Mouse (Mus musculus) intestine, embryonic 15.5 days (tissue): ENCODE results near the gene Dek. TPM values are rescaled to one million over a fixed set of nuclear protein-coding genes. Genes with fewer than 3 reads are reported as not detected.

Experiments
- ATAC-seq: fragments of 200-750 bp; cut with Nextera tagmentation; 2 replicates; pipeline ENCODE4 v1.8.0; 2017; ENCODE audit warnings: moderate TSS enrichment, moderate library complexity
- H3K27ac ChIP-seq: fragments of 300-500 bp; sonication (generic); 2 replicates; pipeline ENCODE4 v1.5.1; 2015; ENCODE audit warnings: mild to moderate bottlenecking, inconsistent platforms
- H3K27me3 ChIP-seq: fragments of 300-500 bp; sonication (generic); replicated peaks from 2 replicates; pipeline ENCODE4 v1.6.1; 2015; ENCODE audit warnings: inconsistent platforms
- H3K36me3 ChIP-seq: fragments of 300-500 bp; sonication (generic); 2 replicates; pipeline ENCODE4 v1.6.1; 2015; ENCODE audit warnings: inconsistent platforms
- H3K4me1 ChIP-seq: fragments of 300-500 bp; sonication (generic); replicated peaks from 2 replicates; pipeline ENCODE4 v1.6.1; 2015; ENCODE audit warnings: inconsistent platforms
- H3K4me2 ChIP-seq: fragments of 300-500 bp; sonication (generic); replicated peaks from 2 replicates; pipeline ENCODE4 v1.6.1; 2015; ENCODE audit warnings: mild to moderate bottlenecking, inconsistent platforms
- H3K4me3 ChIP-seq: fragments of 300-500 bp; sonication (generic); replicated peaks from 2 replicates; pipeline ENCODE4 v1.5.1; 2015; ENCODE audit warnings: inconsistent platforms
- H3K9ac ChIP-seq: fragments of 300-500 bp; sonication (generic); 2 replicates; pipeline ENCODE4 v1.6.1; 2015; ENCODE audit warnings: inconsistent platforms
- H3K9me3 ChIP-seq: fragments of 300-500 bp; sonication (generic); 2 replicates; pipeline ENCODE4 v1.6.1; 2016; ENCODE audit warnings: inconsistent platforms
- WGBS: fragments of 180-500 bp; shearing (Covaris S2); methylation state at CpG from one replicate; pipeline ENCODE4 v1.1.7; 2015; 5-methylcytosine and 5-hydroxymethylcytosine counted together
- polyA plus RNA-seq: library from polyadenylated mRNA; unstranded; fragments of >200 nt; fragmentation: Nextera tagmentation; extraction: Ambion mirVana; gene quantifications from 2 replicates; pipeline ENCODE4 v1.2.1, GENCODE M21; 2015

Dek gene
- polyA plus RNA-seq, result 210 and 251 TPM in 2 replicates

DNA sequence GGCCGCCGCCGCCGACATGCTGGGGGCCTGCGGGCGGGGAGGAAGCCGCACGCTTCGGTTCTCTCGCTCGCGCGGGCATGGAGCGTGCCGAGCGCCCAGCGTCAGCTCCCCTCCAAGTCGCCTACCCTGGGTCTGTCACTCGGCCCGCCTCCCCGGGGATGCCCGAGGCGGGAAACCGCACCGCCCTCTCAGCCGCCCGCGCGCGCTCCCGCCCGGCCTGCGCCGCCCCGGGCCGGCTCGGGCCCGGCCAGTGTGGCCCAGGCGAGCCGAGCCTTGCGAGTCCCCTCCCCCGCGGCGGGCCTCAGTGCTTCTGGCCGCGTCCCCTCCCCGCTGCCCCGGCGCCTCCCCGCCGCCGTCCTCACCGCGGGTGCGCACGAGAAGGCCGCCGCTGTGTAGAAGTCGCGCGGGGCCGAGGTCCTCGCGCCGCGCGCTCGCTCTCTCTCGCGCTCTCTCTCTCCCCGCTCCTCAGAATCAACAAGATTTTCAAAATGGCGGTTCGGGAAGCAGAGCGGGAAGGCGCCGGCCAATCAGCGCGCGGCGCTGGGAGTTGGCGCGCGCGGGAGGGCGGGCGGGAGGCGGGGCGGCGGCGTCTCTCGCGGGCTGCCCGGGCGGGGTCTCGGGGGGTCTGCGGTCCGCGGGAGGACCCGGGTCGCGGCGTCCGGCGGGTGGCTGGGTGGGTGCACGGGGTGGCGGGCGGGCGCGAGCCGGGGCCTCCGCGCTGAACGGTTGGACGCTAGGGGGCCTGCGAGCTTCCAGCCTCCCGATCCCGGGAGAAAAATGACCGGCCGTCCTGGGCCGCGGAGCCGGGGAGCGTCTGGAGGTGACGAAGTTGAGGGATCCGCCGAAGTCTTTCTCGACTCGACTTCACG lies at the start of gene Dek:
Gene Dek (minus strand): TSS at position 491 of the 869 bp plus-strand sequence.
- under 1% methylated on average over 113 of the region's 129 CpGs for WGBS
- Histone ChIP-seq H3K4me3 (peak within 1 kb of the TSS; percentile 96), H3K9ac (peak within 1 kb of the TSS; percentile 96), H3K27me3 (no peaks in the 10 kb centered on the region), H3K4me2 (peak within 1 kb of the TSS; percentile 64), H3K4me1 (peaks cover 18% of the 10 kb centered on the region), H3K9me3 (no peaks in the 10 kb centered on the region), H3K27ac (peak within 1 kb of the TSS; percentile 100), H3K36me3 (no peaks in the 10 kb centered on the region)
- peak; percentile 94 for ATAC-seq

DNA sequence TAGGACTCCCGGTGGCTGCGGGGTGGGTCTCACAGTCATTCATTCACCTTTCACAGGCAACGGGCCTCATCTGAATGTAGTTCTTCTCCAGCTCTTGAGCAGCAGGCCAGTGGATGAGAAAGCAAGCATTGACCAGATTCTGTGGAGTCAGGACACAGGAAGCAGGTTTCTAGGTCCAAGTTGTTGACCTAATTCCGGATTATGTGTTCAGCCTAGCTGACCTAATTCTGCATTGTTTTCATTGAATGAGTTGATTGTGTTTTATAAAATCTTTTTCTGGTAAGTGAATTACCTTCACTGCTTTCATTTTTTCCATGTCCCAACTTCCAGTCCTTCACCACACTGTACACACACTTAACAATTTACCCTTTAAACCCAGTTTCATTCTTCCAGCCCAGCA lies 48.9 kb upstream of the Dek start:
- whole genome bisulfite sequencing, result 70% methylated on average over 4 of the region's 4 CpGs
- no peak overlapping the region for H3K4me2 ChIP-seq
- no peak overlapping the region for H3K4me3 ChIP-seq
- no peaks in the 10 kb centered on the region for H3K9me3 ChIP-seq
- no peak for ATAC-seq
- H3K36me3 ChIP-seq, result no peaks in the 10 kb centered on the region
- no peaks in the 10 kb centered on the region for H3K27me3 ChIP-seq
- no peaks in the 10 kb centered on the region for H3K4me1 ChIP-seq
- no peak overlapping the region for H3K27ac ChIP-seq
- no peak overlapping the region for H3K9ac ChIP-seq

GRCm38 (mm10) chr13:47153206-47153605 lies 47.2 kb upstream of the Dek start:
- Histone ChIP-seq H3K9ac (no peak overlapping the region), H3K36me3 (no peaks in the 10 kb centered on the region), H3K27ac (no peak overlapping the region), H3K4me2 (no peak overlapping the region), H3K9me3 (no peaks in the 10 kb centered on the region), H3K4me3 (no peak overlapping the region), H3K4me1 (no peaks in the 10 kb centered on the region), H3K27me3 (no peaks in the 10 kb centered on the region)
- WGBS, result 63% methylated on average over 5 of the region's 5 CpGs
- ATAC-seq, result no peak

DNA sequence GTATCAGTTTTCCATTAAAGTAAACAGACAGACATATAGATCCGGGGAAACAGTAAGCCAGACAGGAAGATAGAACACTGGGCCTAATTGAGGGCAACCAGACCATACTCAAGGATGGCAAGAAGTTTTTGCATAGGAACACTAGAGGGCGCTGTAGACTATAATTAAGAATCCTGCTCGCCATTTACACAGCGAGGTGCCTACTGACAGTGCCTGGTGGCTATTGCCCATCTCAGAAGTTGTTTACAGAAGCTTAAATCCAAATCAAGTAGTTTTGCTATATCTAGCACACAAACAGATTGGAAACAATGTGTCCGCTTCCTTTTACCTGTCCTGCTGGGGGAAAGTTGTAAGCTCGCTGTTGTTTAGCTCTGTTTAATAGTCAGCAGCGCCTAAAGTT lies 46.4 kb upstream of the Dek start:
- no peaks in the 10 kb centered on the region for H3K9me3 ChIP-seq
- ATAC-seq, result peak; percentile 82
- no peak overlapping the region for H3K9ac ChIP-seq
- H3K4me1 ChIP-seq, result no peaks in the 10 kb centered on the region
- H3K27ac ChIP-seq, result no peak overlapping the region
- H3K4me2 ChIP-seq, result no peak overlapping the region
- no peaks in the 10 kb centered on the region for H3K27me3 ChIP-seq
- WGBS, result 34% methylated on average over 7 of the region's 7 CpGs
- no peak overlapping the region for H3K4me3 ChIP-seq
- no peaks in the 10 kb centered on the region for H3K36me3 ChIP-seq

DNA sequence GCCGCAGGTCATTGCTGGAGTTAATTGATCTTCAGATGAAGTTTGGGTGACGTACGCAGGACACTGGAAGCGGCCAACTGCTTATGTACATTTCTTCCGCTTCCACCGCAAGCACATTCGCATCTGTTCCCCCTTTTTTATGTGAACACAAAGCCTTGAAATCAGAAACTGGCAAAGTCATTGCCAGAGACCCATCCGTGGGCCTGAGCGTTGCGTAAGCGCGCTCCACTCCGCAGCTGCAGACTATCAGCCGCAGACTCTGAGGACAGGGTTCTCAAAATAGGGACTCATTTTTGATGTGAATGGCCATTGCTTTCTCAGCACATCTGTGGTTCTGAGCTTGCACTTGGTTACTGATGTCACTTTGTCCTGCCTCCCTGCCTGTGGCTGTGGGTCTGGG lies 45.1 kb upstream of the Dek start:
- H3K27me3 ChIP-seq, result no peaks in the 10 kb centered on the region
- no peaks in the 10 kb centered on the region for H3K36me3 ChIP-seq
- H3K9ac ChIP-seq, result no peak overlapping the region
- H3K27ac ChIP-seq, result no peak overlapping the region
- 83% methylated on average over 14 of the region's 14 CpGs for WGBS
- no peak for ATAC-seq
- H3K9me3 ChIP-seq, result no peaks in the 10 kb centered on the region
- no peak overlapping the region for H3K4me2 ChIP-seq
- H3K4me1 ChIP-seq, result no peaks in the 10 kb centered on the region
- no peak overlapping the region for H3K4me3 ChIP-seq

DNA sequence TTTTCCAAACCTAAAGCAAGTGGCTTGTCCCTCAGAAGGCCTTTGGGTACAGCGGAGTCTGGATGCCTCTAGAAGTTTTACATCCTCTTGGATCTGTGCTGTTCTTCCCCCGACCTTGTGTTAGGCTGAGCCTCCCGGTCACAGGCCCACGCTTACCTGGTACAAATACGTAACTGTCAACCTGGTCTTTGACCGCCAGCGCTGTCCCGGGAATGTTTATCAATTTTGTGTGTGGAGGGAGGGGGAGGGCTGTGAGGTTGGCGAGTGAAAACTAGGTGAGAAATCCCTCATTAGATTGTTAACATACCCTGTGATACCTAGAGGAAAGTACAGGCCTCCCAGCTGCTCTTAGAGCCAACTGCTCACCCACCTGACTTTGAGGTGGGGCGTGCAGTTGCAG lies 44.0 kb upstream of the Dek start:
- 82% methylated on average over 10 of the region's 10 CpGs for WGBS
- no peaks in the 10 kb centered on the region for H3K9me3 ChIP-seq
- no peaks in the 10 kb centered on the region for H3K36me3 ChIP-seq
- no peak for ATAC-seq
- no peaks in the 10 kb centered on the region for H3K4me1 ChIP-seq
- no peak overlapping the region for H3K27ac ChIP-seq
- no peak overlapping the region for H3K4me3 ChIP-seq
- H3K4me2 ChIP-seq, result no peak overlapping the region
- no peak overlapping the region for H3K9ac ChIP-seq
- H3K27me3 ChIP-seq, result no peaks in the 10 kb centered on the region

GRCm38 (mm10) chr13:47148573-47148972 lies 42.6 kb upstream of the Dek start:
- H3K4me3 ChIP-seq, result no peak overlapping the region
- H3K27me3 ChIP-seq, result no peaks in the 10 kb centered on the region
- no peaks in the 10 kb centered on the region for H3K9me3 ChIP-seq
- H3K27ac ChIP-seq, result no peak overlapping the region
- H3K4me1 ChIP-seq, result no peaks in the 10 kb centered on the region
- ATAC-seq, result no peak
- H3K4me2 ChIP-seq, result no peak overlapping the region
- H3K36me3 ChIP-seq, result no peaks in the 10 kb centered on the region
- H3K9ac ChIP-seq, result no peak overlapping the region
- 60% methylated on average over 11 of the region's 11 CpGs for WGBS

DNA sequence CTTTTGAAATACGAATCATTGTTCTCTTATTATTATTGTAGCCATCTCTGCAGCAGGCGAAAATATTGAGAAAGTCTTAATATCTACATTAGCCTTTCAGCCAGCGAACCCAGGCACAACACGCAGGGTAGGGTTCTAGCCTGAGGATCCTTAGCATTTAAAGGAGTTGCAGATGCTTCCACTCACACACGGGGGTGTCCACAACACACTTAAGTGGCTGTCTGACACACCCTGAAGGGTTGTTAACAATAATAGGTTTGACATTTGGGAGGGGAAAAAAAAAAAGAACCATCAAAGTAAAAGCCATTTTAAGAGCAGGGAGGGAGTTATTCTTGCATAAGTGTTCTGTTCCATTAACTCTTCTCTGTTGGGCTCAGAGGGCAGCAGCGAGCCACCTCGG lies 40.4 kb upstream of the Dek start:
- H3K27ac ChIP-seq, result no peak overlapping the region
- ATAC-seq, result no peak
- no peaks in the 10 kb centered on the region for H3K27me3 ChIP-seq
- no peak overlapping the region for H3K9ac ChIP-seq
- H3K9me3 ChIP-seq, result no peaks in the 10 kb centered on the region
- H3K4me2 ChIP-seq, result no peak overlapping the region
- no peak overlapping the region for H3K4me3 ChIP-seq
- H3K36me3 ChIP-seq, result no peaks in the 10 kb centered on the region
- 65% methylated on average over 7 of the region's 7 CpGs for WGBS
- no peaks in the 10 kb centered on the region for H3K4me1 ChIP-seq

GRCm38 (mm10) chr13:47145939-47146338 lies 39.9 kb upstream of the Dek start:
- no peak overlapping the region for H3K4me3 ChIP-seq
- no peaks in the 10 kb centered on the region for H3K27me3 ChIP-seq
- no peak for ATAC-seq
- no peaks in the 10 kb centered on the region for H3K9me3 ChIP-seq
- no peak overlapping the region for H3K4me2 ChIP-seq
- H3K4me1 ChIP-seq, result no peaks in the 10 kb centered on the region
- no peaks in the 10 kb centered on the region for H3K36me3 ChIP-seq
- no peak overlapping the region for H3K9ac ChIP-seq
- H3K27ac ChIP-seq, result no peak overlapping the region
- whole genome bisulfite sequencing, result 55% methylated on average over 9 of the region's 9 CpGs

DNA sequence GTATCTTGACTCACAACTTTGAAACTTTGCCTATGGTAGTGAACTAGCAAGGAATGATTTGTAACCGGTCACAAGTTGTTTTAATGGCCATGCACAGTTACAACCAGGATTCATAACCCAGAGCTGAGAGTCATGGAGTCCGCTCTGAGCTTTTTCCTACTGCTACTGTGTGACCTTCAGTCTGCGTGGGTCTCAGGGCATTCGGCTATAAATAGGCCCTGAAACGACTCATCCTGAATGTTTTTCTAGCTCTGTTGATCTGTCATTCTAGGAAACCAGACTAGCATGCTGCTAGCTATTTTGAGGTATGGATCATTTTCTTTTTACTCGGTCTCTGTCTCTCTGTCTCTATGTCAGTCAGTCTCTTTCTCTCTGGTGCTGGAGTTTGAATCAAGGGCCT lies 36.8 kb upstream of the Dek start:
- Histone ChIP-seq H3K9ac (no peak overlapping the region), H3K4me3 (no peak overlapping the region), H3K4me2 (no peak overlapping the region), H3K4me1 (no peaks in the 10 kb centered on the region), H3K36me3 (no peaks in the 10 kb centered on the region), H3K9me3 (no peaks in the 10 kb centered on the region), H3K27me3 (no peaks in the 10 kb centered on the region), H3K27ac (no peak overlapping the region)
- 68% methylated on average over 6 of the region's 6 CpGs for WGBS
- no peak for ATAC-seq

GRCm38 (mm10) chr13:47135741-47136140 lies 29.7 kb upstream of the Dek start:
- WGBS, result 84% methylated on average over 7 of the region's 7 CpGs
- Histone ChIP-seq H3K27ac (no peak overlapping the region), H3K9ac (no peak overlapping the region), H3K4me2 (no peak overlapping the region), H3K36me3 (no peaks in the 10 kb centered on the region), H3K4me3 (no peak overlapping the region), H3K27me3 (no peaks in the 10 kb centered on the region), H3K9me3 (no peaks in the 10 kb centered on the region), H3K4me1 (no peaks in the 10 kb centered on the region)
- no peak for ATAC-seq

- Histone ChIP-seq H3K27ac (no peak overlapping the region), H3K4me2 (no peak overlapping the region), H3K4me1 (no peaks in the 10 kb centered on the region), H3K36me3 (no peaks in the 10 kb centered on the region), H3K4me3 (no peak overlapping the region), H3K9me3 (no peaks in the 10 kb centered on the region), H3K27me3 (no peaks in the 10 kb centered on the region), H3K9ac (no peak overlapping the region)
- no peak for ATAC-seq
- 91% methylated on average over 7 of the region's 7 CpGs for WGBS
These were observed 28.8 kb upstream of the Dek start for GRCm38 (mm10) chr13:47134836-47135235.

DNA sequence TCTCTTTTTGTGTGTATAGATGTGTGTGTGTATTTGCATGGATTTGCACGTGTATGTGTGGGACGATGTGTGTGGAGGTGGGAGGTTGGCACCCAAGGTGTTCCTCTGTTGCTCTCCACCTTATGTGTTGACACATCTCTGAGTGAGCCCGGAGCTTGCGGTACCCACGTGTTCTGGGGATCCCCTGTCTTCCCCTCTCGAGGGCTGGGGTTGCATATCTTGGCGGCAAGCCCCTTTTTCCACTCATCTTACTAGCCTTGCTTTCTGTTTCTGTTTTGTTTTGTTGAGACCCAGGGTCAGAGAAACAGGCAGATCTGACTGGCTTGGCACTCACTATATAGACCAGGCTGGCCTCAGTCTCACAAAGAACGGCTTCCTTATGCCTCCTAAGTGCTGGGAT lies 27.1 kb upstream of the Dek start:
- Histone ChIP-seq H3K4me3 (no peak overlapping the region), H3K27me3 (no peaks in the 10 kb centered on the region), H3K9me3 (no peaks in the 10 kb centered on the region), H3K9ac (no peak overlapping the region), H3K4me2 (no peak overlapping the region), H3K4me1 (no peaks in the 10 kb centered on the region), H3K27ac (no peak overlapping the region), H3K36me3 (no peaks in the 10 kb centered on the region)
- 85% methylated on average over 8 of the region's 8 CpGs for WGBS
- ATAC-seq, result no peak
